Mouse (Mus musculus) erythroblast, embryonic 14.5 days (primary cell): ENCODE measurements at regions not wholly inside any gene's neighbourhood (a gene's known extent, or its start where the extent isn't known, plus 50 kb on each side); places are given as distances from the start of the nearest gene placed in this dataset.

ENCODE experiments used
- H3K27me3 ChIP-seq: 2 replicates; pipeline ENCODE4 v1.6.1; 2012; ENCODE audit warnings: inconsistent platforms; ENCODE audit not compliant: control insufficient read depth
- H3K36me3 ChIP-seq: 2 replicates; pipeline ENCODE4 v1.6.1; 2012; ENCODE audit warnings: mild to moderate bottlenecking, inconsistent platforms; ENCODE audit not compliant: control insufficient read depth
- H3K4me1 ChIP-seq: 2 replicates; pipeline ENCODE4 v1.6.1; 2012; ENCODE audit warnings: inconsistent platforms; ENCODE audit not compliant: control insufficient read depth
- H3K4me3 ChIP-seq: replicated peaks from 2 replicates; pipeline ENCODE3; 2012; ENCODE audit warnings: moderate library complexity, mild to moderate bottlenecking, inconsistent platforms
- H3K9me3 ChIP-seq: 2 replicates; pipeline ENCODE4 v1.6.1; 2012; ENCODE audit warnings: low read length, inconsistent platforms, mixed read lengths; ENCODE audit not compliant: control insufficient read depth
- GATA1 ChIP-seq: IDR thresholded peaks from 2 replicates; pipeline ENCODE4 v1.6.1; 2012; ENCODE audit warnings: low read length, inconsistent platforms, mixed read lengths
- TAL1 ChIP-seq: IDR thresholded peaks from 3 replicates; pipeline ENCODE4 v1.6.1; 2012; ENCODE audit warnings: low read length, inconsistent platforms, mixed read lengths

DNA sequence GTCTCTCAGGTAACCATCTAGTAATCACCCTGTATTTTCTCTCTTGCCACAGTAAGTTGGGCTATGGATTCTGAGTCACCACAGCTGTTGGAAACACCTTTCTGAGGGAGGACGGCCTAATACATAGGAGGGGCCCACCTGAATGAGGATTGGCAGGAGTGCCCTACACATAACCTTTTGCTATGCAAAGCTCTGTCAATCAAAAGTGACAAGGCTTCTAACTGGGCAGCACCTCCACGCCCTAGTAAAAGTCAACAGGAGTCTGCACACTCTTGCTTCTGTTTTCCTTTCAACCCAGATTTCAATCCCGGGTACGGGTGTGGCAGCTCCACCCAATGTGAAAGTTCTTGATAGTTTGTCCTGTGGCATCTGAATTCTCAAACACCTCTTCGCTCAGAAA, 694.8 kb downstream of the Adgrl2 start:
- TF ChIP-seq GATA1 (no peak), TAL1 (no peak)
- no peaks in the 10 kb centered on the region; the same call in 1 of the 2 replicates for H3K9me3 ChIP-seq
- no peaks in the 10 kb centered on the region for H3K4me1 ChIP-seq
- no peak overlapping the region for H3K4me3 ChIP-seq
- no peaks in the 10 kb centered on the region for H3K27me3 ChIP-seq
- H3K36me3 ChIP-seq: no peaks in the 10 kb centered on the region

DNA sequence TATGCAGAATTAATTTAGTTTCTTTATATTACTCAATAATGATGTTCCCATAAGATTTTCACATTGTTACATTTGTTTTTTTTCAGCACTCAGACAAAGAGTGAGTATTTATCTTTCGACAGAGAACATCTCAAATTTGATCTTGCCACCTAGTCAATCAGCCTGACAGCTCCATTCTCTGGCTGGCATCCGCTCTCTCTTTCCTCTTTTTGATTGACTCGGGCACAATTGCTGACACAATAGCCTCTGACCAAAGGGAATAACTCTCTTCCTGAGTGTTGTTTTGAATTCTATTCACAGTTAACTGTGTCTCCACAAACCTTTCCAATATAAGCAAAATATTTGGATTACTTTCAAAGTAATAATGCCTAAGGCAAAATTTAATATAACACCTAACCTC, 711.4 kb downstream of the Adgrl2 start:
- Histone ChIP-seq H3K9me3 (no peaks in the 10 kb centered on the region), H3K27me3 (no peaks in the 10 kb centered on the region), H3K4me3 (no peak overlapping the region), H3K4me1 (peaks cover 3% of the 10 kb centered on the region), H3K36me3 (no peaks in the 10 kb centered on the region)
- TF ChIP-seq TAL1: no peak
- TF ChIP-seq GATA1: no peak

DNA sequence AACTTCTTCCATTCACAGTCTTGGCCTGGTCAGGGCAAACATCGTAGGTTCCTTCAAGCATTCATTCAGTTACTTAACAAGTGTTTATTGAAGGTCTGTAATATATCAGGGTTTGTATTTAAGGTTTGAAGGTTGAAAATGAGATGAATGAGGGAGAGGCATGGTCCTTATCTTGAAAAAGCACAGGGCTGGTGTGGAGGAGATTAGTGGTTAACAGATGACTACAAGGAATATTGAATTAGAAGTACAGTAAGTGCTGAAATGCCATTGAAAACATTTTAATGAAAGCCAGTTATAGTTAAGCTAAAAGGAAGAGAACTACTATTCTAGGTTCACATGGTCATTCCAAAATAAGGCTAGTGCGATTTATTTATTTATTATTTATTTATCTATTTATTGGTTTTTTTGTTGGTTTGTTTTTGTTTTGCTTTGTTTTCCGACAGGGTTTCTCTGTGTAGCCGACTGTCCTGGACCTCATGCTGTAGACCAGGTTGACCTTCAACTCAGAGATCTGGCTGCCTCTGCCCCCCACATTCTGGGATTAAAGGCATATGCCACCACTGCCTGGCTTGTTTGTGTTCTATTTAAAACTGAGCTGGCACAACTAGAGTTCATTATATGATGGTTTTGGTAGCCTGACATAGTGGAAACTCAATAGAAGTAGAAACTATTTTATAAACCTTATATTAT, 718.1 kb downstream of the Adgrl2 start:
- H3K9me3 ChIP-seq: no peaks in the 10 kb centered on the region
- TF ChIP-seq GATA1 (0 out of 2 replicates have a peak, but pooled peaks have one; percentile 7), TAL1 (no peak)
- H3K27me3 ChIP-seq: no peaks in the 10 kb centered on the region
- H3K4me1 ChIP-seq: peaks cover 22% of the 10 kb centered on the region
- H3K36me3 ChIP-seq: no peaks in the 10 kb centered on the region
- H3K4me3 ChIP-seq: no peak overlapping the region

DNA sequence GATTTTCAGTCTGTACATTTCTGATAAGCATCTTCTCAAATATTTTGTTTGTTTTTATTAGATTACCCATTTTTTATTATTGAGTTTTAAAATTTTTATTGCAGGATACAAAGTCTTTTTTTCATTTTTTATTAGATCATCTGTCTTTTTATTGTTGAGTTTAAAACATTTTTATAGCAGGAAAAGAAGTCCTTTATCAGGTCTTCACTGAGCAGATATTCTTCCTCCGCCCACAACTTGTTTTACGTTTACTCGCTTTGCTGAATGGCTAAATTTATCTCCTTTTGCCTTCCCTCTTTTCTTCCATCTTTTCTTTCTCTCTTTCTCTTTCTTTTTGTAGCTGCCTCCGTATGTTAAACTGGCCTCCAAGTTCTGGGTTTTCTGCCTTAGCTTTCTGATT, 721.5 kb downstream of the Adgrl2 start:
- H3K4me3 ChIP-seq: no peak overlapping the region
- no peak for TF ChIP-seq GATA1

DNA sequence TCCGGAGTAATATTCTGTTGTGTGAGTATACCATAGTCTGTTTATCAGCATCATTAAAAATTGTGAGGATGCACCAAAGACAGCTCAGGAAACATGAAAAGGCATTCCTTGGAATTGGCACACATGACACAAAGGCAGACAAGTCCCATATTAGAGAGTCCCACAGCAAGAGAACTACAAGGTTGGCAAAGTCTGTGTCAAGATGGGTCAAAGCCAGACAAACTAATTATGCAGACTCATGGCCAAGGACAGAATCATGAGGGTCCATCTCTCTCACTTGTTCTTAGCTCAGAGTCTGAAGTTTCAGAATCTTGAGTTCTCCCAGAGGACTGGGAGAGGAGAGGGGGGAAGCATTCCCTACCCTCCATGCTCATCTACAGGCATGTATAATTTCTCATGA, 731.1 kb downstream of the Adgrl2 start:
- no peaks in the 10 kb centered on the region for H3K9me3 ChIP-seq
- no peaks in the 10 kb centered on the region for H3K27me3 ChIP-seq
- no peaks in the 10 kb centered on the region for H3K36me3 ChIP-seq
- H3K4me1 ChIP-seq: no peaks in the 10 kb centered on the region
- TF ChIP-seq TAL1 (no peak), GATA1 (no peak)
- H3K4me3 ChIP-seq: no peak overlapping the region

More for the DNA sequence above, 721.5 kb downstream of the Adgrl2 start:
- no peaks in the 10 kb centered on the region for H3K9me3 ChIP-seq
- no peaks in the 10 kb centered on the region for H3K27me3 ChIP-seq
- H3K4me1 ChIP-seq: peaks cover 18% of the 10 kb centered on the region
- H3K36me3 ChIP-seq: no peaks in the 10 kb centered on the region

DNA sequence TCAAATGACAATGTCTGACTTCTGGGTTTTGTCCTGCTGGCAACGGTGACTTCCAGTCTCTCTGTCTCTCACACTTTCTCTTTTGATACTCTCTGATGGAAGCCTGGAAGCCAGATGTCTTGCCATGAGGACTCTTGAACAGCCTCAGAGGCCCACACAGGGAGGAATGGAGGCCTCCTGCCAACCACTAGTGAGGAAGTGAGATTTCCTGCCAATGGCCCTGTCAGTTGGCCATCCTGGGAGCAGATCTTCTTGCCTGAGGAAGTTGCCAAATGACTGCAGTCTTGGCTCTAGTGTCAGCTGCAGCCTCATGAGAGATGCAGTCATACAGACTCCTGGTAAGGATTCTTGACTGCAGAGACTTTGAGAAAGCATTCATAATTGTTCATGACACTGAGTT, 741.7 kb downstream of the Adgrl2 start:
- Histone ChIP-seq H3K4me1 (no peaks in the 10 kb centered on the region), H3K27me3 (no peaks in the 10 kb centered on the region), H3K4me3 (no peak overlapping the region), H3K36me3 (no peaks in the 10 kb centered on the region), H3K9me3 (no peaks in the 10 kb centered on the region)
- TF ChIP-seq GATA1 (no peak), TAL1 (no peak)

DNA sequence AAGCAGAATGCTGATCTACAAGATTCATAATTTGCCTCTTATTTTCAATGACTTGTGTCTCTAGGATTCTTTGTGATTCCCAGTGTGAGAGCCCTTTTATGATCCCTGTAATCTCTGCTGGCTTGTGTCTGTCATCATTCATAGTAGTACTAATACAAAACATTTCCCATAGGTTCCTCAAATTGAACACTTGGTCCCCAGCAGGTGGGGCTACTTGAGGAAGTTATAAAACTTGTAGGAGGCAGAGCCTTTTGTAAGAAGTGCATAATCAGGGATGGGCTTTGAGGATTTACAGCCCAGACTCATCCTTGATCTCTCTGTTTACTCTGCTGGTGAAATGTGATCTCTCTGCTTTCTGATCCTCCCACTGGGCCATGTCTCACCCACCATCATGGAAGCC, 743.6 kb downstream of the Adgrl2 start:
- Histone ChIP-seq H3K27me3 (no peaks in the 10 kb centered on the region), H3K36me3 (no peaks in the 10 kb centered on the region), H3K4me3 (no peak overlapping the region), H3K9me3 (no peaks in the 10 kb centered on the region), H3K4me1 (no peaks in the 10 kb centered on the region)
- TF ChIP-seq GATA1: no peak
- no peak for TF ChIP-seq TAL1

DNA sequence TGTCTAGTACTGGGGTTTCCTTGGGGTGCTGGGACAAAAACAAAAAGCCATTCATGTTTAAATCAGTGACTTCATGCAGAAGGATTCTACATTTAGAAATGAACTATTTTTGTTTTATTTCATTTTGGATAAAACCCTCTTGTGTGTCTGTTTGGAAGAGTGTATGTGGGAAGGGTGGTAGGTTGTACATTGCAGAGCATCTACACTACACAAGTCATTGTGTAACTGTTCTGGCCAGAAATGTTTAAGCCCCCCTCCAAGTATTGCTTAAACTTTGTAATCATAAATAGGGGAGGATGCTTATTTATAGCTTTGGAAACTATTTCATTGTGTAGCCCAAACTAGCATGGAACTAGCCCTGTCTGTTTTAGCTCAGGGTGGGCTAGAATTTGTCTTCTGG, 752.3 kb downstream of the Adgrl2 start:
- no peak for TF ChIP-seq GATA1
- no peak for TF ChIP-seq TAL1
- Histone ChIP-seq H3K4me1 (no peaks in the 10 kb centered on the region), H3K27me3 (no peaks in the 10 kb centered on the region), H3K36me3 (no peaks in the 10 kb centered on the region), H3K9me3 (no peaks in the 10 kb centered on the region), H3K4me3 (no peak overlapping the region)

DNA sequence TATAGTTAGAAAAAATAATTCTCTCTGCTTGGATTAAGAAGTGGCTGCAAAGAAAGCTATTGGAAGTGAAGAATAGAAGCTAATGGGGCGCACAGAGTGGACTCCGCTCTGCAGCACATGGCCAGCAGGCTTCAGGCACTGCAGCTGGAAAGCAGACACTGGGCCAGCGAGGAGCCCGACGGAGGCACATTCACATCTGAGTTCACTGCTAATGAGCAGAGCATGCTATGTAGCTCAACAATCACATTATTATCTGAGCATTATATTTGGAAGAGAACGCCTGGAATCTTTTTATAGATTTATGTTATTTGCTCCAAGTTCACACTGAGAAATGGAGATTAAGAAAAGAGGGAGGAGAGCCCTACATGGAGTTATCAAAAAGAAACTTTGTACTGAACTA, 752.8 kb downstream of the Adgrl2 start:
- TF ChIP-seq GATA1 (no peak), TAL1 (no peak)
- Histone ChIP-seq H3K4me3 (no peak overlapping the region), H3K27me3 (no peaks in the 10 kb centered on the region), H3K9me3 (no peaks in the 10 kb centered on the region), H3K36me3 (no peaks in the 10 kb centered on the region), H3K4me1 (no peaks in the 10 kb centered on the region)

DNA sequence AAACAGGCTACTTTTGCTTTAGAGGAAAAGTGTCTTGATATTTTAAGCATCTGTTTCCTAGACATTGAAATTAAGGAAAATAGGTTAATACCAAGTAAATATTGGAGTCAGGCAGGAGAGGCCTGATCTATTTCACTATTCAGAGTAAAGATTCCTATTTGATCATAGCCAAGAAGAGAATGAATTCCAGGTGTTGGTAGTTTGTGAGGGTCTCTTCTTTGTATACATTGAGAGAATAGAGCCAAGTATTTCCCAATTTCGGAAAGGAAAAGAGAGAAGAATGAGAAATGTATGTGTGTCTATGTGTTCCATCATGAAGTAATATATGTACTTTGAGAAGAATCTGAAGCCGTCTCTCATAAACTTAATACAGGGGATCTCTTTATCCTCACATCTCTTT, 756.7 kb downstream of the Adgrl2 start:
- no peaks in the 10 kb centered on the region for H3K27me3 ChIP-seq
- no peaks in the 10 kb centered on the region for H3K9me3 ChIP-seq
- H3K4me1 ChIP-seq: no peaks in the 10 kb centered on the region
- no peak overlapping the region for H3K4me3 ChIP-seq
- no peak for TF ChIP-seq GATA1
- no peak for TF ChIP-seq TAL1
- H3K36me3 ChIP-seq: no peaks in the 10 kb centered on the region
